Mouse (Mus musculus) bone marrow macrophage, adult 2 months (primary cell): ENCODE data around the gene Slc39a1.

ENCODE experiments used
- CTCF ChIP-seq: IDR thresholded peaks from 2 replicates; pipeline ENCODE4 v1.5.1; 2012; ENCODE audit warnings: low read depth, mild to moderate bottlenecking, low read length, moderate library complexity
- POLR2A ChIP-seq: IDR thresholded peaks from 2 replicates; pipeline ENCODE4 v1.6.1; 2012; ENCODE audit warnings: mild to moderate bottlenecking, low read depth, low read length, borderline replicate concordance

GRCm38 (mm10) chr3:90272170-90272569 is 24.2 kb downstream of the Slc39a1 start:
- TF ChIP-seq CTCF: no peak
- TF ChIP-seq POLR2A: no peak
